Mouse (Mus musculus): ENCODE data around the gene Cdk4.

Gene Cdk4

DNA sequence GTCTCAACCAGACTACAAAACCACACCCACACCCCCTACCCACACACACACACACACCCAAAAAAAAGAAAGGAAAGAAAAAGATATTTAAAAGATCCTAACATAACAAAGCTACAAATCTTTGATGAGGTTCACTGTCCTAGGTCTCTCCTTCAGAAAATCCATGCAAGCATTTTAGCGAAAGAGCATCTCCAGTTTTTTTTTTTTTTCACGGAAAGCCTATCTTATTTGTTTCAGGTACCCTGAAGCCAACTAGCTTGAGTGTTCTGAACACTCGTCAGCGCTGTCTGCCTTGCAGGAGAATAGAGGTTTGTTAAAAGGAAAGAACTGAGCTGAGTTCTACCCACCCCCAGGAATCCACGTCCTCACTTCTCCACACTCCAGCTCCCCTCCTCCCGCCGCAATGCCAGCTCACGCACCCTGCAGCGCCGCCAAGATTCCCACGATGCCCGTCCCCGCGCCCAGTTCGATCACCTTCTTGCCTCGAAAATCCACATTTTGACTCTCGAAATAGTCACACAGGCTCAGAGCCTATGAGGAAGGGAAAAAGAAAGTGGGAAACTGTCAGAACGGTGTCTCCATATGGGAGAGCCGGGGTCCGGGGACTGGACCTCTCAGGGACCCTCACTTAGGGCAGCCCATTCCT is 22.6 kb upstream of the Cdk4 start:
- Histone ChIP-seq H3K4me3 (replicated peaks; ENCODE audit: low read length) (peak overlapping the region; percentile 93), H3K9me3 (ENCODE audit: low read length) (no peaks in the 10 kb centered on the region), H3K36me3 (ENCODE audit: insufficient read depth, low read length) (peaks cover 36% of the 10 kb centered on the region), H3K27me3 (ENCODE audit: insufficient read depth, low read length) (0 out of 2 replicates have a peak, but pooled peaks cover 4% of the 10 kb centered on the region), H3K4me1 (replicated peaks; ENCODE audit: low read depth, low read length) (peaks cover 79% of the 10 kb centered on the region)
- no peak for TF ChIP-seq NANOG (IDR thresholded peaks at IDR 0.05; ENCODE audit: borderline replicate concordance, low read length)

- no peak for TF ChIP-seq CTCF (conservative IDR thresholded peaks at IDR 0.05; ENCODE audit: low read length)
- no peak for TF ChIP-seq NANOG (IDR thresholded peaks at IDR 0.05; ENCODE audit: borderline replicate concordance, low read length)
- no peak for TF ChIP-seq POU5F1 (IDR thresholded peaks at IDR 0.05; ENCODE audit: borderline replicate concordance, low read length)
- peaks cover 38% of the 10 kb centered on the region for H3K36me3 ChIP-seq (ENCODE audit: insufficient read depth, low read length)
- H3K27me3 ChIP-seq (ENCODE audit: insufficient read depth, low read length) = 0 out of 2 replicates have a peak, but pooled peaks cover 2% of the 10 kb centered on the region
- peak within 1 kb of the TSS; percentile 93 for H3K4me3 ChIP-seq (replicated peaks; ENCODE audit: low read length)
- H3K4me1 ChIP-seq (replicated peaks; ENCODE audit: low read depth, low read length) = peaks cover 80% of the 10 kb centered on the region
- no peaks in the 10 kb centered on the region for H3K9me3 ChIP-seq (ENCODE audit: low read length)
Measured at GRCm38 (mm10) chr10:127041274-127041766, 22.0 kb upstream of the Cdk4 start, which contains the start of the genes Mettl1 and Eef1akmt3. TSS of gene Mettl1 (plus strand) at chr10:127041414. TSS of gene Eef1akmt3 (minus strand) at chr10:127041513.

- H3K36me3 ChIP-seq (ENCODE audit: insufficient read depth, low read length) = peaks cover 42% of the 10 kb centered on the region
- H3K4me3 ChIP-seq (replicated peaks; ENCODE audit: low read length) = peak overlapping the region; percentile 93
- H3K4me1 ChIP-seq (replicated peaks; ENCODE audit: low read depth, low read length) = peaks cover 80% of the 10 kb centered on the region
- 0 out of 2 replicates have a peak, but pooled peaks cover 2% of the 10 kb centered on the region for H3K27me3 ChIP-seq (ENCODE audit: insufficient read depth, low read length)
- no peak for TF ChIP-seq POU5F1 (IDR thresholded peaks at IDR 0.05; ENCODE audit: borderline replicate concordance, low read length)
- no peak for TF ChIP-seq NANOG (IDR thresholded peaks at IDR 0.05; ENCODE audit: borderline replicate concordance, low read length)
- no peaks in the 10 kb centered on the region for H3K9me3 ChIP-seq (ENCODE audit: low read length)
Measured at GRCm38 (mm10) chr10:127041774-127042338, 21.5 kb upstream of the Cdk4 start.

GRCm38 (mm10) chr10:127042468-127043115 is 20.7 kb upstream of the Cdk4 start:
- peaks cover 76% of the 10 kb centered on the region for H3K4me1 ChIP-seq (replicated peaks; ENCODE audit: low read depth, low read length)
- TF ChIP-seq CTCF (conservative IDR thresholded peaks at IDR 0.05; ENCODE audit: low read length) (no peak), NANOG (IDR thresholded peaks at IDR 0.05; ENCODE audit: borderline replicate concordance, low read length) (no peak), POU5F1 (IDR thresholded peaks at IDR 0.05; ENCODE audit: borderline replicate concordance, low read length) (no peak)

GRCm38 (mm10) chr10:127043187-127043586 is 20.1 kb upstream of the Cdk4 start:
- TF ChIP-seq CTCF (conservative IDR thresholded peaks at IDR 0.05; ENCODE audit: low read length) (no peak), POU5F1 (IDR thresholded peaks at IDR 0.05; ENCODE audit: borderline replicate concordance, low read length) (no peak), NANOG (IDR thresholded peaks at IDR 0.05; ENCODE audit: borderline replicate concordance, low read length) (no peak)
- H3K9me3 ChIP-seq (ENCODE audit: low read length) = no peaks in the 10 kb centered on the region
- peak overlapping the region; percentile 93 for H3K4me3 ChIP-seq (replicated peaks; ENCODE audit: low read length)
- H3K4me1 ChIP-seq (replicated peaks; ENCODE audit: low read depth, low read length) = peaks cover 76% of the 10 kb centered on the region
- H3K27me3 ChIP-seq (ENCODE audit: insufficient read depth, low read length) = peaks cover 8% of the 10 kb centered on the region
- H3K36me3 ChIP-seq (ENCODE audit: insufficient read depth, low read length) = peaks cover 53% of the 10 kb centered on the region

More at GRCm38 (mm10) chr10:127042468-127043115, 20.7 kb upstream of the Cdk4 start:
- Histone ChIP-seq H3K27me3 (ENCODE audit: insufficient read depth, low read length) (peaks cover 2% of the 10 kb centered on the region; the same call in 1 of the 2 replicates), H3K4me3 (replicated peaks; ENCODE audit: low read length) (peak overlapping the region; percentile 93), H3K36me3 (ENCODE audit: insufficient read depth, low read length) (peaks cover 47% of the 10 kb centered on the region), H3K9me3 (ENCODE audit: low read length) (no peaks in the 10 kb centered on the region)

GRCm38 (mm10) chr10:127047954-127048353 is 15.4 kb upstream of the Cdk4 start, which contains the start of gene Cyp27b1:
TSS of gene Cyp27b1 (plus strand) at chr10:127048250.
- Histone ChIP-seq H3K27me3 (ENCODE audit: insufficient read depth, low read length) (peaks cover 43% of the 10 kb centered on the region), H3K4me3 (replicated peaks; ENCODE audit: low read length) (peak within 1 kb of the TSS; percentile 64), H3K4me1 (replicated peaks; ENCODE audit: low read depth, low read length) (peaks cover 62% of the 10 kb centered on the region), H3K9me3 (ENCODE audit: low read length) (peaks cover 12% of the 10 kb centered on the region), H3K36me3 (ENCODE audit: insufficient read depth, low read length) (peaks cover 50% of the 10 kb centered on the region)
- no peak for TF ChIP-seq CTCF (conservative IDR thresholded peaks at IDR 0.05; ENCODE audit: low read length)
- TF ChIP-seq POU5F1 (IDR thresholded peaks at IDR 0.05; ENCODE audit: borderline replicate concordance, low read length) = no peak
- TF ChIP-seq NANOG (IDR thresholded peaks at IDR 0.05; ENCODE audit: borderline replicate concordance, low read length) = no peak

- H3K36me3 ChIP-seq (ENCODE audit: insufficient read depth, low read length) = peaks cover 42% of the 10 kb centered on the region
- peaks cover 12% of the 10 kb centered on the region for H3K9me3 ChIP-seq (ENCODE audit: low read length)
- peaks cover 43% of the 10 kb centered on the region for H3K27me3 ChIP-seq (ENCODE audit: insufficient read depth, low read length)
- H3K4me1 ChIP-seq (replicated peaks; ENCODE audit: low read depth, low read length) = peaks cover 61% of the 10 kb centered on the region
- TF ChIP-seq POU5F1 (IDR thresholded peaks at IDR 0.05; ENCODE audit: borderline replicate concordance, low read length) = no peak
- TF ChIP-seq CTCF (conservative IDR thresholded peaks at IDR 0.05; ENCODE audit: low read length) = no peak
- peak overlapping the region; percentile 64 for H3K4me3 ChIP-seq (replicated peaks; ENCODE audit: low read length)
Measured at GRCm38 (mm10) chr10:127048608-127049394, 14.5 kb upstream of the Cdk4 start.

Measured in E14TG2a.4 (cell line).